Mouse (Mus musculus) monocyte, adult 5-6 weeks (primary cell): ENCODE results near the gene Defa17. TPM values are rescaled to one million over a fixed set of nuclear protein-coding genes. Genes with fewer than 3 reads are reported as not detected.
"Not testable (repeated sequence)": the region's sequence is repeated elsewhere in the genome, so short reads cannot be mapped to it uniquely, and the experiment has no call there.

Source experiments
- ATAC-seq: fragments of 153-309, 156-312 bp; replicated peaks from 2 replicates; pipeline ENCODE4 v1.8.0; 2017; ENCODE audit warnings: mild to moderate bottlenecking; ENCODE audit not compliant: low TSS enrichment, insufficient number of reproducible peaks, severe bottlenecking, poor library complexity, low FRiP score
- total RNA-seq: library from RNA; stranded (forward); fragments of 200-1000, 200-491, 200-594 nt; gene quantifications from 3 replicates; pipeline ENCODE4 v1.2.3, GENCODE M21; 2017

Defa17 gene
- not detected in 3 replicates for total RNA-seq

DNA sequence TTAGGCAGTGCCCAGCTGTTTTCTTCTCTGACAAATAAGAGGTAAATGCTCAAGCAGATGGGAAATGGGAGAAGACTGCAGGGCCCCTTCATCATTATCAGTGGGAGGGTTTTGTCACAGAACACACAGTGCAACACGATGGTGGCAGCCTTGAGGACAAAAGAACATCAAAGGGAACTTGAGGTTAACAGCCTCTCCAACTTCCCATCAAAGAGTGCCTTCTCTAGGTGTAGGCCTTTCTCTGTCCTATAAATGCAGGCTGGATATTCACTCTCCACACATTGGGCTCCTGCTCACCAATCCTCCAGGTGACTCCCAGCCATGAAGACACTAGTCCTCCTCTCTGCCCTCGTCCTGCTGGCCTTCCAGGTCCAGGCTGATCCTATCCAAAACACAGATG, at the start of gene Defa17:
Defa17 (plus strand) TSS at position 301 of the 400 bp plus-strand sequence.
- not testable (repeated sequence) for ATAC-seq

DNA sequence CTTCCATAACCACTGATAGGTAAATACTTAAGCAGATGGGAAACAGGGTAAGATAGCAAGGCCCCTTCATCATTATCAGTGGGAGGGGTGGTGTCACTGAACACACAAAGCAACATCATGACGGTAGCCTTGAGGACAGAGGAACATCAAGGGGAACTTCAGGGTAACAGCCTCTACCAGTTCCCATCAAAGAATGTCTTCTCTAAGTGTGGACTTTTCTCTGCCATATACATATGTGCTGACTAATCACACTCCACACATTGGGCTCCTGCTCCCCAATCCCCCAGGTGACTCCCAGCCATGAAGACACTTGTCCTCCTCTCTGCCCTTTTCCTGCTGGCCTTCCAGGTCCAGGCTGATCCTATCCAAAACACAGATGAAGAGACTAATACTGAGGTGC, 37.7 kb upstream of the Defa17 start, which contains the start of gene Defa26:
Defa26 (plus strand) TSS at position 301 of the 400 bp plus-strand sequence.
- ATAC-seq = not testable (repeated sequence)

DNA sequence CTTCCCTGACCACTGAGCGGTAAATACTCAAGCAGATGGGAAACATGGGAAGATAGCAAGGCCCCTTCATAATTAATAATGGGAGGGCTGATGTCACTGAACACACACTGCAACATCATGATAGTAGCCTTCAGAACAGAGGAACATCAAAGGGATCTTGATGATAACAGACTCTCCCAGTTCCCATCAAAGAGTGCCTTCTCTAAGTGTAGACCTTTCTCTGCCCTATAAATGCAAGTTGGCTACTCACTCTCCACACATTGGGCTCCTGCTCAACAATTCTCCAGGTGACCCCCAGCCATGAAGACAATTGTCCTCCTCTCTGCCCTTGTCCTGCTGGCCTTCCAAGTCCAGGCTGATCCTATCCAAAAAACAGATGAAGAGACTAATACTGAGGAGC, 9.9 kb downstream of the Defa17 start, which contains the start of gene Defa34:
Defa34 (plus strand) TSS at position 301 of the 400 bp plus-strand sequence.
- ATAC-seq = not testable (repeated sequence)

DNA sequence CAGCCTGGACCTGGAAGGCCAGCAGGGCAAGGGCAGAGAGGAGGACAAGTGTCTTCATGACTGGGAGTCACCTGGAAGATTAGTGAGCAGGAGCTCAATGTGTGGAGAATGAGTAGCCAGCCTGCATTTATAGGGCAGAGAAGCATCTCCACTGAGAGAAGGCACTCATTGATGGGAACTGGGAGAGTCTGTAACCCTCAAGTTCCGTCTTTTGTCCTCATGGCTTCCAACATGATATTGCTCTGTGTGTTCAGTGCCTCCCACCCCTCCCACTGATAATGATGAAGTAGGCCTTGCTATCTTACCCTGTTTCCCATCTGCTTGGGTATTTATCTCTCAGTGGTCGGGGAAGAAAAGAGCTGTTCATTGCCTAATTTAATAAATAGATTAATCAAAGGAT, 48.0 kb downstream of the Defa17 start, which contains the start of gene AY761184:
AY761184 (minus strand) TSS at position 101 of the 400 bp plus-strand sequence.
- not testable (repeated sequence) for ATAC-seq

Other genes with a start within 250 kb of the Defa17 start
- not detected in 3 replicates for gene Defa36, start 228.4 kb upstream of the Defa17 start, total RNA-seq
- gene Gm7849, start 199.2 kb upstream of the Defa17 start, total RNA-seq = not detected in 3 replicates
- gene Defa20, start 146.5 kb upstream of the Defa17 start, total RNA-seq = not detected in 3 replicates
- not detected in 3 replicates for gene Defa32, start 126.7 kb upstream of the Defa17 start, total RNA-seq
- not detected in 3 replicates for gene Defa37, start 90.4 kb upstream of the Defa17 start, total RNA-seq
- gene Defa28, start 72.8 kb upstream of the Defa17 start, total RNA-seq = not detected in 3 replicates
- gene Gm7861, start 61.3 kb upstream of the Defa17 start, total RNA-seq = not detected in 3 replicates
- not detected in 3 replicates for gene Defa26, start 37.6 kb upstream of the Defa17 start, total RNA-seq
- gene Defa34, start 10.0 kb downstream of the Defa17 start, total RNA-seq = not detected in 3 replicates
- gene AY761184, start 47.9 kb downstream of the Defa17 start, total RNA-seq = not detected in 3 replicates
- not detected in 3 replicates for gene Defa24, start 78.7 kb downstream of the Defa17 start, total RNA-seq
- not detected in 3 replicates for gene Defb50, start 167.8 kb downstream of the Defa17 start, total RNA-seq
- not detected in 3 replicates for gene Defb2, start 184.1 kb downstream of the Defa17 start, total RNA-seq
- not detected in 3 replicates for gene Defb10, start 203.1 kb downstream of the Defa17 start, total RNA-seq
- not detected in 3 replicates for gene Defb9, start 229.6 kb downstream of the Defa17 start, total RNA-seq